Mouse (Mus musculus): ENCODE measurements around the gene Enah.
A peak's percentile ranks its signal among the peaks of the same experiment; 100 is the strongest.

Enah gene

GRCm38 (mm10) chr1:182019926-182020801 is at the start of gene Enah:
TSS of gene Enah (minus strand) at chr1:182019990.
- DNase-seq (ENCODE audit: extremely low spot score) = peak; percentile 77

- DNase-seq (ENCODE audit: extremely low spot score) = no peak
Observed at GRCm38 (mm10) chr1:182068136-182068535, 48.3 kb upstream of the Enah start.

- no peak for DNase-seq (ENCODE audit: extremely low spot score)
Observed at GRCm38 (mm10) chr1:182066527-182067465, 47.0 kb upstream of the Enah start.

- DNase-seq (ENCODE audit: extremely low spot score) = no peak
Observed at GRCm38 (mm10) chr1:182063716-182064115, 43.9 kb upstream of the Enah start.

GRCm38 (mm10) chr1:182062801-182063200 is 43.0 kb upstream of the Enah start:
- DNase-seq (ENCODE audit: extremely low spot score) = no peak

- DNase-seq (ENCODE audit: extremely low spot score) = no peak
Observed at GRCm38 (mm10) chr1:182061203-182061602, 41.4 kb upstream of the Enah start.

- no peak for DNase-seq (ENCODE audit: extremely low spot score)
Observed at GRCm38 (mm10) chr1:182059806-182060205, 40.0 kb upstream of the Enah start.

- DNase-seq (ENCODE audit: extremely low spot score) = no peak
Observed at GRCm38 (mm10) chr1:182057998-182058397, 38.2 kb upstream of the Enah start.

- DNase-seq (ENCODE audit: extremely low spot score) = peak; percentile 41
Observed at GRCm38 (mm10) chr1:182055122-182055521, 35.3 kb upstream of the Enah start.

GRCm38 (mm10) chr1:182054651-182055050 is 34.9 kb upstream of the Enah start:
- no peak for DNase-seq (ENCODE audit: extremely low spot score)

GRCm38 (mm10) chr1:182052973-182053372 is 33.2 kb upstream of the Enah start:
- DNase-seq (ENCODE audit: extremely low spot score) = peak; percentile 45

- DNase-seq (ENCODE audit: extremely low spot score) = no peak
Observed at GRCm38 (mm10) chr1:182052385-182052784, 32.6 kb upstream of the Enah start.

- no peak for DNase-seq (ENCODE audit: extremely low spot score)
Observed at GRCm38 (mm10) chr1:182049813-182050212, 30.0 kb upstream of the Enah start.

GRCm38 (mm10) chr1:182048101-182048500 is 28.3 kb upstream of the Enah start:
- no peak for DNase-seq (ENCODE audit: extremely low spot score)

GRCm38 (mm10) chr1:182047016-182047690 is 27.4 kb upstream of the Enah start:
- no peak for DNase-seq (ENCODE audit: extremely low spot score)

GRCm38 (mm10) chr1:182045208-182045607 is 25.4 kb upstream of the Enah start:
- DNase-seq (ENCODE audit: extremely low spot score) = no peak

- DNase-seq (ENCODE audit: extremely low spot score) = no peak
Observed at GRCm38 (mm10) chr1:182040538-182040937, 20.7 kb upstream of the Enah start.

- DNase-seq (ENCODE audit: extremely low spot score) = no peak
Observed at GRCm38 (mm10) chr1:182031757-182032156, 12.0 kb upstream of the Enah start.

- no peak for DNase-seq (ENCODE audit: extremely low spot score)
Observed at GRCm38 (mm10) chr1:182031066-182031465, 11.3 kb upstream of the Enah start.

GRCm38 (mm10) chr1:182029989-182030649 is 10.3 kb upstream of the Enah start:
- no peak for DNase-seq (ENCODE audit: extremely low spot score)

All from embryo, embryonic 9.5 days (tissue).